Mouse (Mus musculus): Measurements from ENCODE around the gene E2f6.

DNA sequence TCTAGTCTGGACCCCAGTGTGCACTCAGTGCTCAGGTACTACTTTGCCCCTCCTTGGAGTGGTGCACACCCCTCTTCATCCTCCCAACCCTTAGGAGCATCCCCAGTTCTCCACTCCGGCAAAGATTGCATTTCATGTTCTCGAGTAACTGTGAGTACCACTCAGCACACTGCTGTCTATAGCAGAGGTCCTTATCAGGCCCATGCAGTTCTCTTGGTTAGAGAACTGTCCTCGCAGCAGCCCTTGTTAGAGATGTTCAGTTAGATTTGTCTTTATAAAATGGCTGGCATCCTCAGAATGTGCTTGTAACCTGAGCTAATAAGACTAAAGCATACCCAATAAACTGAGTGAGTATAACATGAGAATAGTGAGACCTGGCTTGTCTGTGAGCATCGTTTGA is 6.4 kb downstream of the E2f6 start:
- TF ChIP-seq POLR2A (IDR thresholded peaks at IDR 0.05; ENCODE audit: low read depth, low read length) (no peak), CTCF (IDR thresholded peaks at IDR 0.05; ENCODE audit: borderline replicate concordance, insufficient read depth, low read length) (no peak)

Data from embryonic fibroblast, embryonic 13.5 days (primary cell).